Mouse (Mus musculus) layer of hippocampus, adult 2 months (tissue): ENCODE results near the gene Ogfod3. TPM values are rescaled to one million over a fixed set of nuclear protein-coding genes. Genes with fewer than 3 reads are reported as not detected.

Experiments
- DNase-seq, 2 experiments: peaks; one replicate each; pipeline ENCODE4 v3.0.0; 2022; ENCODE audit warnings: low spot score in 2 of 2
- H3K27ac ChIP-seq: fragments of 200-600 bp; 2 replicates; pipeline ENCODE4 v1.8.1; 2022
- H3K4me3 ChIP-seq: fragments of 200-600 bp; 2 replicates; pipeline ENCODE4 v1.8.1; 2022; ENCODE audit warnings: mild to moderate bottlenecking
- CTCF ChIP-seq: fragments of 200-600 bp; conservative IDR thresholded peaks from 2 replicates; pipeline ENCODE4 v1.8.1; 2022; ENCODE audit warnings: antibody characterized with exemption, mild to moderate bottlenecking, moderate library complexity
- long read RNA-seq, 2 experiments: library from polyadenylated mRNA; stranded (forward); transcript quantifications; one replicate each; pipeline ENCODE4 v2.0.0; 2021; ENCODE audit warnings: borderline mapping rate in 2 of 2
- total RNA-seq, 2 experiments: library from RNA; stranded (reverse); gene quantifications; 2 replicates each; pipeline ENCODE4 v1.2.3; 2021

Ogfod3 gene
- total RNA-seq: 1 to 10 TPM; 6.7 to 7.7 TPM
- long read RNA-seq, experiment 1, transcript Ogfod3-201 (9 exons, 1,308 nt): major isoform, 6 of 6 reads
- long read RNA-seq, experiment 1, partial matches to known transcripts: 0 of 6 reads
- long read RNA-seq, experiment 1, other reads (novel, unspliced or antisense): 0 of 6 reads
- long read RNA-seq, experiment 2, transcript Ogfod3-201 (9 exons, 1,308 nt): major isoform, 6 of 6 reads
- long read RNA-seq, experiment 2, partial matches to known transcripts: 0 of 6 reads
- long read RNA-seq, experiment 2, other reads (novel, unspliced or antisense): 0 of 6 reads

- peak within 1 kb of the TSS; percentile 74 for H3K4me3 ChIP-seq
- DNase-seq: peak; percentile 91 to 95
- TF ChIP-seq CTCF: no peak
- peak within 1 kb of the TSS; percentile 94 for H3K27ac ChIP-seq
Measured at GRCm38 (mm10) chr11:121204161-121205006, at the start of gene Ogfod3, which contains the start of gene Hexdc. TSS of gene Ogfod3 (minus strand) at chr11:121204711. TSS of gene Hexdc (plus strand) at chr11:121204433.

GRCm38 (mm10) chr11:121250196-121250595 is 45.7 kb upstream of the Ogfod3 start:
- Histone ChIP-seq H3K27ac (no peak overlapping the region), H3K4me3 (no peak overlapping the region)
- TF ChIP-seq CTCF: no peak
- no peak for DNase-seq

DNA sequence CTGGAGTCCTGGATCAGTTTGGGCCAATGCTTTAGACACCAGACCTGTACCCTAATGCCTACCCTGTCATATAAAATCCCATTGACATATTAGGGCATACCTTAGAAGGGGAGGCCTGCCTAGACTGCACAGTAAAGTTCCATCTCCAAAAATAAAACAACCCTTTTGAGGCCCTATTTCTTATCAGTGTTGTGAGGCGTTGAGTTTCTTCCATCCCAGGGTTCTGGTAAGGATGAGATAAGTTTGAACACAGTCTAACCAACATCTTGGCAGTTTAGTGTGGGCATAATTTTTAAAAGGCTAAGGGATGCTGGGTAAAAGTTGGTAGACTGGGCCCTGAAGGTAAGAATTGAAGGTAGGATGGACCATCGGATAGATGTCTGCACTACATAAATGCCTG is 35.2 kb upstream of the Ogfod3 start:
- DNase-seq: no peak
- Histone ChIP-seq H3K4me3 (no peak overlapping the region), H3K27ac (no peak overlapping the region)
- no peak for TF ChIP-seq CTCF

GRCm38 (mm10) chr11:121237345-121238128 is 33.0 kb upstream of the Ogfod3 start:
- Histone ChIP-seq H3K4me3 (peak overlapping the region; percentile 77), H3K27ac (peak overlapping the region; percentile 99)
- peak; percentile 29 to 31 for DNase-seq
- peak; percentile 57 for TF ChIP-seq CTCF

GRCm38 (mm10) chr11:121236564-121237344 is 32.2 kb upstream of the Ogfod3 start, which contains the start of gene Narf:
TSS of gene Narf (plus strand) at chr11:121237253.
- Histone ChIP-seq H3K27ac (peak within 1 kb of the TSS; percentile 99), H3K4me3 (peak within 1 kb of the TSS; percentile 77)
- peak; percentile 97 to 100 for DNase-seq
- TF ChIP-seq CTCF: peak; percentile 22; the same call in 1 of the 2 replicates

DNA sequence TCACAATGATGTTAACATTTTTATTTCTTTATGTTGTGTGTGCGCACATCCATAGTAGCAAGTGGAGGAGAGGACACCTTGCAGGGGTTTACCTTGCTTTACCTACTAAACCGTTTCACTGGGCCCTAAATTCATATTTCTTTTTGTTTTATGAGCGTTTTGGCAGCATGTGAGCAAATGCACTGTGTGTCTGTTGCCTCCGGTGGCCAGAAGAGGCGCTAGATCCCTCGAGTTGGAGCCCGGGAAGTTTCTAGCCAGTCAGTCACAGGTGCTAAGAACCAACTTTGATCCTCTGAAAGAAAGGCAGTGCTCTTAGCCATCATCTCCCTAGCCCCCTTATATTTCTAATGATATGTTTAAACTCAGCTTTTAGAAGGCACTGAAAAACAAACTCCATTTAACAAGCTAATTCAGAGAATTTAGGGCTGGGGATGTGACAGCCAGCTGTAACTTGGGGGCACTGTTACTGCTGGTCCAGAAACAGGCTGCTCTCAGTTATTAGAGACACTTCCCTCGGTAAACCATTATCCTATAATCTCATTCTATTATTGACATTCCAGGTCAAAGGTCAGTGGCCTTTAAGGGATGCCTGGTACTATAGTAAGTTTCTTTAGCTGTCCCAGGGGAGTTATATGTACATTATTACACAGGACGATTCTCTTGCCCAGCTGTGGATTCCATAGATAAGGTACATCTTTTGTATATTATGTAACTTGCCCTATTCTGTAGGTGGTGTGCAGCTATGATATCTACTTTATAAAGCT is 31.1 kb upstream of the Ogfod3 start:
- Histone ChIP-seq H3K27ac (peak overlapping the region; percentile 99), H3K4me3 (peak overlapping the region; percentile 66; the same call in 1 of the 2 replicates)
- TF ChIP-seq CTCF: peak; percentile 73
- no peak for DNase-seq

DNA sequence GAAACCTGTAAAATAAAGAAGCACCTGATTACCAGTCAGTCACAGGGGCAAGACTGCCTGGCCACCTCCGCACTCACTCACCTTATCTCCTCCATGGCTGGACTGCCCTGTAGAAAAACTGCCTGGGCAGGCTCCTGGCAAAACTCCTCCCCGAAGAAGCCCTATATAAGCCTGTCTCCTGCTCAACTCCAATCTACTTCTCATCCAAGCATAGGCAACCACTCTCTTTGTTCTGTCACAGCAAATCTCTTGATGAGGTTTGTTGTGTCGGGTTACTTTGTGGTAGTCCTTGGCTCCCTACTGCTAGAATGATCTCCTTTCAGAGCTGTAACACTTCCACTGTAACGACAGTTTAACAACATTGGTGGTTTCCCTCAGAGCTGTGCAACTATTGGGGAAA is 28.2 kb upstream of the Ogfod3 start:
- no peak overlapping the region for H3K27ac ChIP-seq
- no peak overlapping the region for H3K4me3 ChIP-seq
- no peak for DNase-seq
- no peak for TF ChIP-seq CTCF

DNA sequence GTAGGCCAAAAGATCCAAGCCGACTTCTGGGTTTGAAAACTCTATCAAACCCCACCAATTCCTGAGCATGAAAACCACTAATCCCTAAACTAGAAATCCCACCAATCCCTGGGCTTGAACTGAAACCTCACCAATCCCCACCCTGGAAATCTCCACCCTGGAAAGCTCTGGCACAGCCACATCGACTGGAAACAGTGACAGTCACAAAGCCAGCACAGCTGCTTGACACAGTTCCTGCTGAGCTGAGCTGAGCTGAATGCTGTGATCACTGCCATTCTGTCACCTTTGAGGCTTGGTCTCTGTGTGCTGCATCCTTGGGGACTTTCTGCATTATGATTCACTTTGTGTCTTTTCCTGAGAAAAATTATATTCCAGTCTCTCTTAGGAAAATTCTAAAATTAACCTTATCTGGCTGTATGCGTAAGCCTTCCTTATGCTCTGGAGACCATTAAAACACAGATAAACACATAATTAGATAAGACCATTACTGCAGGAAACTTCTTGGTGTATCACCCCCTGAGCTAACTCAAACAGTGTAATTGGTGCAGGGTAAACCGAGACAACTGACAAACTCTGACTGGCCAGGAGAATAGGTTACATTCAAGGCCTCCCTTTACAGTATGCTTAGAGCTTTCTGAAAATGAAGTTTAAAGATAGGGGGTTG is 27.2 kb upstream of the Ogfod3 start:
- H3K27ac ChIP-seq: peak overlapping the region; percentile 52
- DNase-seq: peak; percentile 32 to 34
- no peak overlapping the region for H3K4me3 ChIP-seq
- no peak for TF ChIP-seq CTCF

DNA sequence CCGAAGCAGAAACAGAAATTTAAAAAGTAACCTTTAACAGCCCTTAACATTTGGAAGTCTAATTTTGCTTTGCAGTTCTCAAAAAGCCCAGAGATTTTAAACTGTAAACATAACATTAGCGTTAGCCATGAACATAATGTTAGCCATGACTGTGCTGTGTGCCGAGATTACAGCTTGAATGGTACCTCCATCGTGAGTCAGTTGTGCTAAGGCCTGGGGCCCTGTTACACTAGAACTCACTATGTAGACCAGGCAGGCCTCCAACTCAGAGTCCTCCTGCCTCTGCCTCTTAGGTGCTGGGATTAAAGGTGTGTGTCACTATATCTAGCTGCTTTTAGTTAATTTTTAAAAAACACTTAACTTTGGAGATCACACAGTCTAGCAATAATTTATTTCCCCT is 26.7 kb upstream of the Ogfod3 start:
- H3K27ac ChIP-seq: peak overlapping the region; percentile 52
- DNase-seq: no peak
- TF ChIP-seq CTCF: no peak
- H3K4me3 ChIP-seq: no peak overlapping the region

DNA sequence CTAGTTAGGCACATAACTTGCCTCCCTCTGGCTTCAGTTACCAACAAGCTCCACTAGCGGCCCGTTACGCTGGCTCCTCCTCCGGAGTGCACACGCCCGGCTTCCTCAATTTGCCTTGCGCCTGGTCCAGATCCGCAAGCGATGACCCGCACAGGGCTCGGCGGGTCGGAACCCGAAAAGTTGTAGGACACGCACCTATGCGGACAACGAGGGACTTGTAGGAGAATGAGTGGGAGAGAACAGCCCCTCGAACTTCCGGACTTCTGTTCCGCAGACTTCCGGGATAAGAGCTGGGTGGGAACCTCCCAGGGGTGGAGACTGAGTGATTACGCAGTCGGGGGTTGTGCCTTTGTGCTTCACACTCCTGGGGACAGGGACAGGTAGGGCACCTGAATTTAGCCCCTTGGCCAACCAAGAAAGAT is 24.5 kb upstream of the Ogfod3 start, which contains the start of gene Cybc1:
Gene Cybc1, minus strand, starts transcription at position 305 of the 422 bp plus-strand sequence.
- TF ChIP-seq CTCF: peak; percentile 67
- peak within 1 kb of the TSS; percentile 81 for H3K27ac ChIP-seq
- peak within 1 kb of the TSS; percentile 91 for H3K4me3 ChIP-seq
- peak; percentile 63 to 80 for DNase-seq
